Mouse (Mus musculus): ENCODE results near the gene Cdk15.

Cdk15 gene

DNA sequence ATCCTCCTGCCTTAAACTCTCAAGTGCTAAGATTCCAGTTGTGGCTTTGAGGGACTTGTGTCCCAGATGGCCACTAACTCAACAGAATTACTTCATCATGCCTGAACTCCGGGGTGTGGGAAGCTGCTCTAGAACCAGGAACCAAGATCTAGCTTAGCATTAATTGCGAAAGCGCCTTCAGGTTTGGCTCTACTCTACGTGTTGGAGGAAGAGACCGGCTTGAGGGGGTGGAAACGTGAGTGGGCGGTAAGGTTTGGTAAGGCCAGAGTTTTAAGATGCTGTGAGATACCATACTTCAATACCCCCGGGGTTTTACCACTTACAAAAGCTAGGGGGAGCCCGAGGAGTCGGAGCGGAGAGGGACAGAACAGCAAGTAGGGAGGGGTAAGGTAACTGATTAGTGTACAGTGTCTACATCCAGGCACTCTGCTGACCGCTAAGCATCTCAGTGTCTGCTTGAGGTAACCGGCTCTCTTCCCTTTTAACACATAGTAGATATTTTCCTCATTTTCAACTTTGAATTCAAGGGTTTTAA is 29.7 kb downstream of the Cdk15 start:
- no peak for DNase-seq

DNA sequence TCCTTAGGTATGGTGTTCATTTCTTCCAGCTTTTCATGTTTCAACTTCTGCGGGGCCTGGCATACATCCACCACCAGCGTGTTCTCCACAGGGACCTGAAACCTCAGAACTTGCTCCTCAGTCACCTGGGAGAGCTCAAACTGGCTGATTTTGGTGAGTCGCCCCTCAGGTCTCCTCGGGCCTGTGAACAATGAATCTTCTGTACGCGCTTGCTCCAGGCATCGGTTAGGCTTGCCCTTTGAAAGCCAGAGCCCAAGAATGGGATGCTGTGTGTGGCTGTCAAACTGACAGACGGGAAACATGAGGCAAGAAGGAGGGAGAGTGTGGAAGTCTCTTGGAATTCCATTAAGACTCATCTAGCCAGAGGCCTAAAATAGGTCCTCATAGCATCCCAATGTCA is 31.0 kb downstream of the Cdk15 start:
- DNase-seq: no peak

DNA sequence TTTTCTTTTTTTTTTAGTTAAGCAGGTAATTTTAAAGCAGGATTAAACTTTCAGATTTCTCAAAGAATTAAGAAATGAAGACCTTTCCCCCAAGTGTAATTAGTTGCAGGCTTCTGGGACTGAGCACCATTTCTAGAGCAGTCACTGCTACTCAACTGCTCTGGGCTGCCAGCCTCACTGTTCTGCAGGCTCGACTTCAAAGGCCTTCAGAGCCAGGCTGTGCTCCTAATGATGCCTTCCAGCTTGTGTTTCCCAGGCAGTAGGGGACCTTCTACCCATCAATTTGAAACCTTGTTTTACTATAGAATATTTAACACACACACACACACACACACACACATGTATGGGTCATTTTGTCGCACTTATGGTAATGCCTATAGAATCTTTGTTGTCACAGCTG is 34.9 kb downstream of the Cdk15 start:
- no peak for DNase-seq

DNA sequence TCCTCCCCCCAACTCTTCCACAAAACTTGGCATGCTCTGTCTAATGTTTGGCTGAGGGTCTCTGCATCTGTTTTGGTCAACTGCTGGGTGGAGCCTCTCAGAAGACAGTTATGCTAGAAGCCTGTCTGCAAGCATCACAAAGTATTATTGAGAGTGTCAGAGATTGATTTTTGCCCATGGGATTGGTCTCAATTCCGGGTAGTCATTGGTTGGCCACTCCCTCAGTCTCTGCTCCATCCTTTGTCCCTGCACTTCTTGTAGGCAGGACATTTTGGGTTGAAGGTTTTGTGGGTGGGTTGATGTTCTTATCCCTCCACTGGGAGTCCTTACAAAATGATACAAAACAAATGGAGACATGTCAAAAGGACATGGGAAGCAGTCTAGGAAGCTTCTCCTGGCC is 39.1 kb downstream of the Cdk15 start:
- DNase-seq: no peak

DNA sequence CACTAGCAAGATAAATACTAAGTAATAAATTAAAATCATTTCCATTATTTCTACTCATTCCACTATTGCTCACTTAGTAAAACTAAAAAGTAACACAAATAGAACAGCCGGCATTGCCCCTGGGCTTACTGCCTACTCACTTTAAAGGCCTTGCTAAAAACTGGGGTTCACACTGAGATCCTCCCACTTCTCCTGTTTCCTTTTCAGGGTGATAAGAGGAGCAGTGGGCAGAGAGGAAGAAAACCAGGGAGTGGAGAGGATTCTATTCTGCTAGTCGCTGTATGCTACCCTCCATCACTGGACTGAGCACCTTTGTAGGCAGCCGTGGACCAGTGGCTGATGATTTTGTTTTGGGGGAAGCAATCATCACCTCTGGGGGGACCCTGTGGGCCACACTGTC is 40.5 kb downstream of the Cdk15 start:
- no peak for DNase-seq

DNA sequence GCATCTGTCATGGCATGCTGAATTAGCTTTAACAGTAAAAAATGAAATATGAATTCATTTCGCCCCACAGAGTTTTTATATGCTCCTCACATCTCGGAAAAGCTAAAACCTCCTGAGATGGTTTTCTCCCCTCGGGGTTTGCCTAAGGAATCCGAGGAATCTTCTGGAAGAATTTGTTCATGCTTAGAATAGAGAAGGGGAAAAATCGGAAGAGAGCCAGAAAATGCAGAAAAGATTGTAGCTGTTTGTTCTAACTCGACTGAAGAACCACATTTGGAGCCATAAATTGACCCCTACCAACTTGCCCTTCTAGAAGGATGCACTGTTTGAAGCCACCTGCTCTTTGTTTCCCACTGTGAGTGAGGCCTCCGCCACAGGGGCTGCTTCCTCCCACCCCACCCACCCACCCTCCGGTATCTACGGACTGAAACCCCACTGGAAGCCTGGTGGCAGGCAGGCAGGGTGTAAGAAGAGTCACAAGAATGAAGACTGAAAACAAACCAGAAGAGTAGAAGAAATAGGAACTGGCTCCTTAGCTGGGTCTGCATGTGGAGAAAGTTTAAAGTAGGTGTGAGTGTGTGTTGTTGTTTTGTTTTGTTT is 41.9 kb downstream of the Cdk15 start:
- DNase-seq: no peak

DNA sequence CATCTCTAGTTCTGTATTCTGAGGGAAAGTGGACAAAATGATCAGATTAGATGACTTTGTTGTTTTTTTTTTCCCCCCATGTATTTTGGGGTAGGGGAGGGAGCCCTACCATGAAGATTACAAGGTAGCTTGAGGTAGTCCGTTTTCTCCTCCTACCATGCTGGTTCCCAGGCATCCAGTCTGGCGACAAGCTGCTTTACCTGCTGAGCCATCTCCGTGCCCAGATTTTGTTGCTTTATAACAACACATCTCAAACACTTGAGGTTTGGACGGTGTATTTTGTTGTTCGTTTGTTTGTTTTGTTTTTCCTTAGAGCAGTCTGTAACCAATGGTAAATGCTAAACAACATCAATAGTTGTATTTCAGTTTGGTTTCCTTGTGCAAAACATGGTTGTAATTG is 50.6 kb downstream of the Cdk15 start:
- no peak for DNase-seq

DNA sequence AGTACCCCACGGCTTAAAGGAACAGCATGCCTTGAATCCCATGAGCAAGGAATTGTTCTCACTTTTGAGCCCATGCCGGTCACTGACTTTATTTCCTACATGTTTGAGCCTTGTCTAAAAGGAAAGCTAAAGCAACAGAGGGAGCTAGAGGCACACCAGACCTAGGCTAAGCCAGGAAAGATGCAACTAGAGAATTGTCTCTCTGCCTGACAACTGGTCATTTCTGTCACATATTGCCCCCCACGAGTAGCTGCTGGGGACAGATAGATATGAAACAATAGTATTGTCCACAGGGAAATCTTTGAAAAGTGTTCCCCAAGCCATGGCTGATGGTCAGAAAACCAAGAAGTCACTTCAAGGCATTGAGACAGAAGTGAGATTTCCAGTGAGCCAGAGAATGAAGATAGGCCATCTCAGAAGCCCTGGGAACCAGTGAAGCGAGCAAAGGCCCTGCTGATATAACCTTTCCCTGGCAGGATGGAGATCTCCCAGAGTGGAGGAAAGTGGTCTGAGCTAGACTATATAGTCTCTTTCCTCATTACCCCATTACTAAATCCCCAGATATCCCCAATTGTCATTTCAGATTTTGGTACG is 54.7 kb downstream of the Cdk15 start:
- no peak for DNase-seq

DNA sequence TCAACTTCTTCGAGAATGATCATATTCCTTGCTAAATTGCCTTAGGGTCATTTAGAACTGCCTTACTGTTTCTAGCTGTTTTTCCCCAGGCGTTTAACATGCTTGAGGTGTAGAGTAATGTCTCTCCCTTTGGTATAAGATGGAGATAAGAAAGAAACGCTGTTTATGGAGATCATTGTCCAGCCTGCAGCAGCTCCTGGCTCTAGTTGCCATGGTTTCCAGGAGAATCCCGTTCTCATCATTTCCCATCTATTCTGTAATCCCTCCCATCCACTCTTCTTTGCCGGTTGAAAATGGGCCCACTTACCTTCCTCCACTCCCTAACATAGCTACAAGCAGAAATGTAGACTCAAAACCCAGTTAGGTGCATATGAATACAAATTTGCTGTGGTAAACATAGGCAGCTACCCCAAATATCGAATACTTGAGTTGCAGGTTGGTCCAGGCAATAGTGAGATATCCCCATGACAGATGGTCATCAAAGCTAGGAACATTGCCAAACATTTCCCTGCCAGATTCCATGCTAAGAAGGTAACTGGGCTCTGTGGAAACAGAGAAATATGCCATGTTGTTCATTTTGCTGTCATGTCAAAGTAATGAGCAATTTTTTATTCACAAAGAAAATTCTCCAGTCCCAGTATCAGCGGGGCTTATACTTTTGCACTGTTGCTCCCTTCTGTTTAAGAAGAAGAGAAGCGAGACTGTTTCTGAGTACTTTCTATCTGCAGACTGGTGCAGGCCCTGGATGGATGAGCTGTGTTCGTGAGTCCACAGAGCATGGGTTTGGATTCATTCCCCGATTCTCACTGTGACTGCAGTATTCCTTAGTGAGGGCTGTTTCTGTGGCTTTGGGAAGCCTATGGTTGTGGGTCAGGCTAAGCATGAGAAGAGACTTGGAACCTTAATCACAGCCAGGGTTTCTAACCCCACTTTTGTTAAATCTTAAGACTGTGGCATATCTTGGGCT is 55.8 kb downstream of the Cdk15 start:
- no peak for DNase-seq

DNA sequence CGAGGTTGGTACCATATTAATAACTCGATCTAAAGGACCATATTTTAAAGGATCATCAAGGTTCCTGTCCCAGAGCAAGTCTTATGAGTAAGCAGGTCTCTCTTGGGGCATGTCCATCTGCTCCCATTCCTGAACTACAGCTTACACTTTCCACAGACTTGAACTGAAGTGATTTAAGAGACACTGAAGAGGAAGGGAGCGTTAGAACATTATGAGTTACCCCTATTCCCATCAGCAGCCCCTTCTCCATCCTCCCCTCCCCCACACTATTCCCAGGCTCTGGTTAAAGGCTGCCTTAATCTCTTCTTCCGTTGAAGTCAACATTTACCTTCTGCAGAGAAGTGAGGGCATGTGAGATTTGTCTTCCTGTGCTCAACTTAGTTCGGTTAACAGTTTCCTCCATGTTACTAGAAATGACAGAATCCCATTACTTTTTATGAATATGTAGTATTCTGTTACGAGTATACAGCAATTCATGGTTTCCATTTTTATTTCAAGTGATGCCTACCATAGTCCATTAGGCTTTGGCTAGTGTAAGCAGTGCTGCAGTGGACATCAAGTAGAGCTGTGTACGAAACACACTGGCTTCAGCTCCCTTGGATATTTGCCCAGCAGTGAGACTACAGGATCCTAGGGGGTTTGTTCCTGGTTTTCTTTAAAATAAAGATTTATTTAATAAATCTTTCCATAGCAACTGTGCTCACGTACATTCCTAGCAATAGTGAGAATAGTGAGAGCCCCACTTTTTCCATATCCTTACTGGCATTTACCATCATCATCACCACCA is 56.6 kb downstream of the Cdk15 start:
- no peak for DNase-seq

DNA sequence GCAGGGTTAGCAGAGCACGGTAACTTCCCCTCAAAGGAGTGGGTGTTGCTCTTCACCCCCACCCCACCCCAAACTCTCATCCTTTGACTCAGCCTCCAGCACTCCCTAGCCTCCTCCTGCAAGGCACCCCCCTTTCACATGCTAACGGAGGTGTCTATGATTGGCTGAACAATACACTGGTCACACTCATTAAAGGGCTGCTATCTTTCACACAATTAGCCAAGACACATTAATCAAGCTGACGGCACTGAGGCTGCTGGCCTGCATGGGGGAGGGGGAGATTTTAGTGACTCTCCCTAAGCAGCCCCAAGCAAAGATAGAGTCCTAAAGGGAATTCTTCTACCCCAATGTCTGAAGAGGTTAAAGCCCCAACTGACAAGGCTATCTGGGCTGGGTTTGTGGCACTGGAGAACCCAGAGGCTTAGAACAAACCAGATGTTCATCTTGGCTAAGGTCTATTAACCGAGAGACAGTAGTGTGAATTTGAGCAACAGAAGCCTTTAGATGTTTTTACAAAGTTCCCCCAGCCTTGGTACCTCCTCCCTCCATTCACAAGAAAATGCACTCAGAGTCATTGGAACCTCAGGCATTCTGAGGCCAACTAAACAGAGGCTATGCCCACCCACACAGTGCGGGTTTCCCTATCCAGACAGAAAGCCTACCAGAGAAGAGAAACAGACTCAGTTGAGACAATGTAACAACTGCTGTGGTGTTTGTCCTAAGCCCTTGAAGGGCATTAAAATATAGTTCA is 58.5 kb downstream of the Cdk15 start:
- DNase-seq: no peak

DNA sequence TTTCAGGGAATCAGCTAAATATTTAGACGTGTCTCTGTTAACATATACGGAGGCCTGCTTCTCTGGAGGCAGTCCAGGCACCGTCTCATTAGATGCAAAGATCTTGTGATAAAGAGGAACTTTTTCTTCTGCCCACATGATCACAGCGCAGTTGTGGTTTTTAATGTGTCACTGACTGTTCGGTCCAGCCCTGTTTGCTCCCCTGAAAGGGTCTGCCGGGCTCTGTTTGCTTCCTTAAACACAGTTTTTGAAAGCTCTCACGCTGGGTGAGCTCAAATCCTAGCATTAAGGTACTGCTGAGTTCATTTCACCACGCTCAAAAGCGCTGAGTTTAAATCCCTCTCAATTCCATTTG is 59.3 kb downstream of the Cdk15 start:
- no peak for DNase-seq

DNA sequence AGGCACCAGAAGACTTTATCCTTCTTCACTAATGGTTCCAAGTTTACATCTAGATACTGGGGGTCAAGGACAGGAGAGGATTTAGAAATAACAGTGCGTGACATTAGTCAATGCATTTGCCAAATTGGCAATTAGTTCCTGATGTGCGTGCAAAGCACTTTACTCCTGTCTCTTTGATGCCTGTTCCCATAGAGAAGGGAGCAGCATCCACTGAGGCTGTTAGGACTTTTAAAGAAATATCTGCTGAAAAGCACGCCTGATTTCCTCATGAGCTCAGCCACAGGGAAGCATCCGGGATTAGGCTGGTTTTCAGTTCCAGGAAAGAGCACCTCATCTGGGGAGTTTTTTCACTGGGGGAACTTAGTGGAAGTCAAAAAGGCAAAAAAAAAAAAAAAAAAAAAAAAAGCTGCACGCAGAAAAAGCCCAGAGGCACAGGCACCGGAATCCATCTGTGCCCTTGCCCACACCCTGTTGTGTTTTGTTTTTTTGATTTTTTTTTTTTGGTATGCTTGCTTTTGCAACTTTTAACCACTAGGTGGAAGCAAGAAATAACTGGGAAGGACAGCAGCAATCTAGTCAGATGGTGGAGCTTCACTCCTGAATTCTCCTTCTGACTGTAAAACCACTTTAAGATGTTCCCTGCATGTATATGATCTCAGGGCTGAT is 59.8 kb downstream of the Cdk15 start:
- peak; percentile 5 for DNase-seq

DNA sequence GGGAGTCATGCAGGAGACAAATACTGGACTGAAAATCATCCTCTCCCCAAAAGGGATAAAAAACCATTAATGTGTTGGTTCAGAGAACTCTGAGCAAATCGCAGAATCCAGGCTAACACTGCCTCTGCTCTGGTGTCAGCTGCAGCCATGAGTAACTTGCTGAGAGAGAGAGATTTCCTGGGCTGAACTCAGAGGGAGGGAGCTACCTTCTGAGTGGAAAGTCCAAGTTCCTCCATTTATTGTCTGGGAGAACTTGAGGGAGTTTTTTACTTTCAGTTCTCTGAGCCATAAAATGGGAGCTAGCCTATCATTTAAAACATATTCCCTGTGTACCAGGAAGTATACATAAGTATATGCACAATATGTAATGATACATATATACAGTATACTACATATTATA is 60.7 kb downstream of the Cdk15 start:
- DNase-seq: no peak

DNA sequence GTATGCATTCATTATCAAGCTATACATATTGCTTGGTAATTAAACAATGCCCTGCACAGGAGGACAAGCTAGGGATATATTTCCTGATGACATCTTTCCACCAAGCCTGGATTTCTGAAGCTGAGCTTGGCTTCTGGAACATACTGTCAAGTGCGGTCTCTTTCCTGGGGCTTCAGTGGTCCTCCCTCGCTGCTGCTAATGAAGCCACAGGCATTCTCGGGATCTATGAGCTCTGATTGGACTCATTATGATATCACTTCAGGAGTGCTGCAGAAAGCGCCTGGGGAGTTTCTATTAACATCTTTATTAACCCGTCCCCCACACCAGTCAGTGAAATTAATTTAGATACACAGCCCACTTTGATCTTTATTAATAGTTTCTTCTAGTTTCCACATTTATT is 62.2 kb downstream of the Cdk15 start:
- DNase-seq: no peak

DNA sequence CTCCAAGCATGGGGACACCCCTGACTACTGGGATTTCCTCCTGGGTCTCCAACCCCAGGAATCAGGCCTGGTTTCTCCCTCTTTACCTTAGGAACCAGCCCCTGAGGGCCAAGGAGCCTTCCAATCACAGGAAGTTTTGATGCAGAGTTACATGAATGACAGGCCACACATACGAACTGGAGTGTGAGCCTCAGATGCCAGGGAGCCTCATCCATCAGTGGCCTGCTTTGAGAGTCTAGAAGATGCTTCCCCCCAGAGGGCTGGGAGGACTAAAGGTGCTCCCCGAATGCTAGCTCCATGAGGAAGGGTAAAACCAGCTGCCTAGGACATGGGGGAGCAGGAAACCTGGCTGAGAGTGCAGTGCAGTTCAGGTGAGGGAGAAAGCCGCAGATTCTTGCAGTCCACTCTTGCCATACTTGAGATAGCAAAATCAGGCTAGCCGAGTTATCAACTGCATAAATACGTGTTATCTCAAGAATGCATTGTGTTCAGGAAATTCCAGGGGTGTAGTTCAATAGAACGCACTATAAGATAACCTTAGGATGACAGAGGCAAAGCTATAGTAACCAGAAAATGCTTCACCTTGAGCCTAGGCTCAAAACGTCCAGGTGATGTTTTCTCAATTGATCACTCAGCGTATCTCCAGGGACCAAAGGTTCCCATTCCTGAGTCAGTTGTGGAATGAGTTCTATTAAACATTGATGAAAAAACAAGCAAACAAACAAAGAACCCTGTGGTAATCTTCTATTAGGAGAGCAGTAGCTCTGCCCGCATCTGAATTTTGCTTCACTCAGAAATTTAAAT is 64.6 kb downstream of the Cdk15 start:
- no peak for DNase-seq

DNA sequence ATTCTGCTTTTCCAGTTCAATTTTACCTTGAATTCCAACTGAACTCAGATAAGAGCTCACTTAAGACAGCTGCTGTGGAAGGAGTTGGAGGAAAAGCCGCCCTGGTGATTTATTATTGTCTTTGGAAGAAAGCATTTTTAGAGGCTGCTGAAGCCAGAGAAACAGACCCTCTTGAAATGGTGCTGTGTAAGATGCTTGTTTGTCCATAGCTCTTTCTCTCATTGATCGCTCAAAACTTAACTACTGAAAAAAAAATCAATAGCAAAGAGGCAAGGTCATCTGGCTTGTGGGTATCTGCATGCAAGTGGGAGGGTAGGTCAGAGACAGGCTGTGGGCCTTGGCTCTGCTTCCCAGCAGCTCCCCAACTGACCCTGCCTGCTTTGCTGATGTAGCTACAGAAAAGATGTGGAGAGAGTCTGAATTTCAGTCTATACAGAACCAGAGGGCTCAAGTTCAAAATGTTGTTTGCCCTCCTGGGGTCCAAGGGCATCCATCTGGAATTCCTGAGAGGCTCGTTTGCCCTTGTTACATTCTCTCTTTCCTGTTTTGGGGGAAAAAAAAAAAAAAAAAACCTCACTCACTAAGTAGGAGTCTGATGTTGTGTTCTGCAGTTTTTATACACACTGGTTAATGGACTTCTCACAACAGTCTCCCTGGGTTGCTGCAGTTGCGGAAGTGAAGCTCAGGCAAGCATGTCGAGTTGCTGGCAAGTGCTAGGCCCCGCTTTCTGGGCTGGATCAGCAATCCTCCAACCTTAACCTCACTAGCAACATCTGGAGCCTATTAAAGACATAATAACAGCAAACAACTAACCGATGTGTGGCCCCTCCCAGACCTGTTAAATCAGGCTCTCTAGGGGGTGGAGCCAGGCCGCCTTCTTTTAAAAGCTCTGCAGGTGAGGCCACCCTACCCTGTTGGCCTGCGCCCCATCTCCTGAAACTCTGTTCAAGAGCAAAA is 65.5 kb downstream of the Cdk15 start:
- no peak for DNase-seq

DNA sequence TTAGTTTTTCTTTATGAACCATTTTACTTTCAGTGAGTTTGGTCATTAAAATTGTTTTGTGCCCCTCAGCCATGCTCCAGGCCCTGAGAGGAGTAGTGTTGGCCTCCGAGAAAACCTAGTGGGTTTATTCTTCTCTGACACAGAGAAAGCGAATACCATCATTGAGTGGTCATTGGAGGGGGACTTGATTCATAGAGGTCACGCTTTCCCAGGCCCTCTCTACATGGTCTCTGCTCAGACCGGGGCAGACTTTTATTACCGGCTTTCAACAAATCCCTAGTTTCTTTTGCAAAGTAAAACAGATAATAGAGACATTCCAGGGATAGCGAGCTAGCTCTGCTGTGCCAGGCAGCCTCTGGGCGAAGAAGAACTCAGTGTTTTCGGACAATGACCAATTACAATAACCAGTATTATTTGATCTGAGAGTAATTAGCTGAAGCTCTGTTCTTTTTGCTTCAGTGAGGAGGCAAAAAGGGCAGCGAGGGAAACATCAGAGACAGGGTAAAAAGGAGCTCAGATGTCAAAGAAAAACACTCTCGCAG is 70.2 kb downstream of the Cdk15 start:
- DNase-seq: no peak

DNA sequence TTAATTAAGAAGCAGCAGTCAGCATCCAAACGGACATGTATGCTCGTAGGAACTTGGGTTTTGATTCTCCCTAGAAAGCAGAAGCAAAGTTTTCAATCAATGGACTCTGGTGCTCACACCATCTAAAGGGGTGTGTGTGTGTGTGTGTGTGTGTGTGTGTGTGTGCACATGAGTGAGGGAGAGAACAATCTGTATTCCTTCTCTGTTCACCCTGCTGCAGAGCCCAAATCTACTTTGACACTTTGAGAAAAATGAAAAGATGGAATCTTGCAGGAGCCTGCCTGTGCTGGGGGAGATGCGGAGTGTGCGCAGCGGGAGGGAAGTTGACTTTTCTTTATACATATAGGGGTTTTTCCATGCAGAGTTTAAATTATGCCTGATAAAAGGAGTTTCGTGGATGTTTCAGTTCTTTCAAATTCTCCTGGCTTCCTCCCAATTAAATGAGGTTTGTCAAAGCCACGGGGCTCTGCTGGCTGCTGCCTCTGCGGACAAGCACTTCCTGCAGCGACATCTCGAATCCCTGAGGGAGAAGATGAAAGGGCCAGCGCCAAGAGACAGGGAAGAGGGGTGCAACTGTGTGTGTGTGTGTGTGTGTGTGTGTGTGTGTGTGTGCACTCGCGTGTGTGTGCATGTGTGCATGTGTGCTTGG is 76.2 kb downstream of the Cdk15 start:
- DNase-seq: no peak

Measured in right cerebral cortex, postnatal 25 days (tissue).